Mouse (Mus musculus) stomach, postnatal 0 days (tissue): ENCODE results near the gene Cdyl.

Source experiments
- CTCF ChIP-seq: IDR thresholded peaks from 2 replicates; pipeline ENCODE4 v1.5.1; 2016; ENCODE audit warnings: antibody characterized with exemption, low read depth, mild to moderate bottlenecking, moderate library complexity
- EP300 ChIP-seq: optimal IDR thresholded peaks from 2 replicates; pipeline ENCODE3; 2016; ENCODE audit warnings: antibody characterized with exemption

DNA sequence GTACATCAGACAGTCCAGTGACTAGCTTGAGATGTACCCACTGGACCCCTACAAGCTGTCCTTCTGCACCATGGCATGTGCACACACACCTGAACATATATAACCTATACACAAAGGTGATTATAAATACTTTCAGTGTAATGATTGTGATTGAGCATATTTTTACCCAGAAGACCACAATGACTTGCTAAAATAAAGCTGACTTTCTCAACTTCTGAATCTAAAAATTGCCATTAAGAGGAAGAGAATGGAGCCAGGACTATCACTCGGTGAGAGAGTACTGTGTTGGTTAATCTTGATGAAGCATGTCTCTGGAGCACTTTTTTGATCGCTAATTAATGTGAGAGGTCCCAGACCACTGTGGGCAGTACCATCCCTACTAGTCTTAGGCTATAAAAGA lies 2.8 kb upstream of the Cdyl start:
- no peak for TF ChIP-seq CTCF
- no peak for TF ChIP-seq EP300
